Mouse (Mus musculus) cortical plate, adult 2 months (tissue): ENCODE data around the gene Nacc2. TPM values are rescaled to one million over a fixed set of nuclear protein-coding genes. Genes with fewer than 3 reads are reported as not detected.

Source experiments
- H3K27ac ChIP-seq: fragments of 200-500 bp; 2 replicates; pipeline ENCODE4 v1.5.1; 2012; ENCODE audit warnings: low read length, control low read depth, inconsistent platforms; ENCODE audit not compliant: insufficient read depth
- H3K4me1 ChIP-seq: fragments of 200-500 bp; 2 replicates; pipeline ENCODE4 v1.6.1; 2011; ENCODE audit warnings: low read length; ENCODE audit not compliant: control insufficient read depth, insufficient read depth
- H3K4me3 ChIP-seq: fragments of 200-500 bp; 2 replicates; pipeline ENCODE4 v1.5.1; 2011; ENCODE audit warnings: mild to moderate bottlenecking, low read length, control low read depth; ENCODE audit not compliant: insufficient read depth
- CTCF ChIP-seq: fragments of 200-500 bp; IDR thresholded peaks from 2 replicates; pipeline ENCODE4 v1.5.1; 2011; ENCODE audit warnings: mild to moderate bottlenecking, control low read depth, low read length; ENCODE audit not compliant: insufficient read depth; ENCODE audit errors: extremely low read depth
- POLR2A ChIP-seq: fragments of 200-500 bp; IDR thresholded peaks from 2 replicates; pipeline ENCODE4 v1.6.1; 2011; ENCODE audit warnings: mild to moderate bottlenecking, low read length, control low read depth; ENCODE audit not compliant: insufficient read depth; ENCODE audit errors: extremely low read depth
- polyA plus RNA-seq: library from polyadenylated mRNA; depleted of rRNA; stranded (reverse); fragments of >200 nt; gene quantifications from 2 replicates; pipeline ENCODE4 v1.2.3, GENCODE M21; 2012

The Nacc2 gene
- polyA plus RNA-seq, 1 experiment = 53.6 TPM

GRCm38 (mm10) chr2:26057053-26057452 is 66.0 kb downstream of the Nacc2 start:
- Histone ChIP-seq H3K4me1 (0 out of 2 replicates have a peak, but pooled peaks cover 3% of the 10 kb centered on the region), H3K27ac (no peak overlapping the region), H3K4me3 (no peak overlapping the region)
- TF ChIP-seq CTCF (no peak), POLR2A (no peak)

GRCm38 (mm10) chr2:26056226-26056625 is 66.8 kb downstream of the Nacc2 start:
- Histone ChIP-seq H3K4me1 (0 out of 2 replicates have a peak, but pooled peaks cover under 1% of the 10 kb centered on the region), H3K27ac (no peak overlapping the region), H3K4me3 (no peak overlapping the region)
- no peak for TF ChIP-seq CTCF
- no peak for TF ChIP-seq POLR2A

- H3K4me3 ChIP-seq = no peak overlapping the region
- no peak for TF ChIP-seq POLR2A
- no peak for TF ChIP-seq CTCF
- no peak overlapping the region for H3K27ac ChIP-seq
These were observed 67.3 kb downstream of the Nacc2 start for GRCm38 (mm10) chr2:26055747-26056102.

DNA sequence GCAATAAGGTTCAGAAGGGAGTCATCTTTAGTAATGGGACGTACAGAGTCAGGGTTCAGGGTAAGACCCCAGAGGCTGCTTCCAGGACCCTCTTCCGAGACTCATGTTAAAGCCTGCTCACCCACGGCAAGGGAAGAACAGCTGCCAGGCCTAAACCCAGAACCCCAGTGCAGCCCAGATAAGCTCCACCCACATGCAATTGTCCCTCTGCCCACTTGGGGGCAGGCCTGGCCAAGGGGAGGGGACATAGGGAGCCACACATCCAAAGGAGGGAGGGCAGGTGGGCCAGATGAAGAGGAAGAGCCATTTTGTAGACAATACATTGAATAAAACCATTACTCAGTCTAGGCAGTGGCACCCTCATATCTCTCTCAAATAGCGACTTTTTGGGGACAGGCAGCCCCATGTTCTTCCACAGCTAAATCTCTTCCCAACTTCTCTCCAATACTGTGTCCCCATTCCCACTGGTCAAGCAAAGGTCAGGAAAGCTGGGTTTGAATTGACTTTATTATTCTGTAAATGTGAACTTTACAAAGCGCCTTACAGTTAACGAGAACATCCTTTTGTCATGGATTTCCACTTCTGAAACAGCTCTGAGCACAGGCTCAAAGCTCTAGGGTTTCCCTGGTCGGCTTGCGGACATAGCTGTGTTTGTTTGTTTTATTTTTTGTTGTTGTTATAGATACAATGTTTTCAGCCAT is 67.8 kb downstream of the Nacc2 start:
- Histone ChIP-seq H3K27ac (no peak overlapping the region), H3K4me1 (no peaks in the 10 kb centered on the region), H3K4me3 (no peak overlapping the region)
- peak; percentile 92 for TF ChIP-seq CTCF
- TF ChIP-seq POLR2A = no peak

More at GRCm38 (mm10) chr2:26055747-26056102, 67.3 kb downstream of the Nacc2 start:
- no peaks in the 10 kb centered on the region for H3K4me1 ChIP-seq

DNA sequence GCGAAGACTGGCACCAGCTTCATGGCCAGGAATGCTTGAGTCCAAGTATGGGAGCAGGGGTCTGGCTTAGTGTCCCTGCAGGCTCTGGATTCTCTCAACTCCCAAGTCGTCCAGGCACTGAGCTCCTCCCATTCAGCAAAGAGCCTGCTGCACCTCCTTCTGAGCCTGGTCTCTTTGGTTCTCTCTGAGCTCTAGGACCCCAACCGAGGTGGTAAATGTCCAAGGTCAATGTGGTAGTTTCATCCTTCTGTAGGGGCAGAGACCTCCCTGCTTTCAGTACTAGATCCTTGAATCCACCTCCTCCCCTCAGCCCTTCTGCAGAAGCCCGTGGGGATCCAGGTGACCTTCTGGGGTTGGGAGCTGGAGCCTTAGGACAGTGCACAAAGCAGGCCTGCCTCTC is 70.2 kb downstream of the Nacc2 start:
- H3K4me1 ChIP-seq = no peaks in the 10 kb centered on the region
- no peak overlapping the region for H3K4me3 ChIP-seq
- no peak for TF ChIP-seq CTCF
- no peak for TF ChIP-seq POLR2A
- H3K27ac ChIP-seq = no peak overlapping the region

DNA sequence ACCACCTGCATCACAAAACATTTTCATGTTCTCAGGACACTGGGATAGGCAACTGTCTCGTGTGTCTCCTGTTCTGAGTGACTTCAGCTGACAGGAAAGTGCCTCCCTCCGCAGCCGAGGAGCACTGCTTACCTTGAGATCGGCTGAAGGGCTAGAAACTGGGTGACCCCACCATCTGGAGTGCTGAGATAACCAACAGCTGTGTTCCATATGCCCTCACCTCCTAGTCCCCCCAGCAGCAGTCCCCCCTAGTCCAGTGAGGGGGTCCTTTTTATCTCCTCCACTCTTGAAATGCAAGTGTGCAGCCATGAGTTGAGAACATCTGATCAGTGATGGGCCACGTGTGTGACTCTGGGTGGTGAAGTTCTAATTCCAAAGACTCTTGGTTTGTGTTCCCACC is 74.2 kb downstream of the Nacc2 start:
- H3K4me3 ChIP-seq = no peak overlapping the region
- TF ChIP-seq CTCF (no peak), POLR2A (no peak)

GRCm38 (mm10) chr2:26044216-26044615 is 78.8 kb downstream of the Nacc2 start:
- TF ChIP-seq CTCF (no peak), POLR2A (no peak)
- no peaks in the 10 kb centered on the region for H3K4me1 ChIP-seq
- no peak overlapping the region for H3K27ac ChIP-seq
- no peak overlapping the region for H3K4me3 ChIP-seq

More for the DNA sequence above, 74.2 kb downstream of the Nacc2 start:
- no peak overlapping the region for H3K27ac ChIP-seq
- no peaks in the 10 kb centered on the region for H3K4me1 ChIP-seq

DNA sequence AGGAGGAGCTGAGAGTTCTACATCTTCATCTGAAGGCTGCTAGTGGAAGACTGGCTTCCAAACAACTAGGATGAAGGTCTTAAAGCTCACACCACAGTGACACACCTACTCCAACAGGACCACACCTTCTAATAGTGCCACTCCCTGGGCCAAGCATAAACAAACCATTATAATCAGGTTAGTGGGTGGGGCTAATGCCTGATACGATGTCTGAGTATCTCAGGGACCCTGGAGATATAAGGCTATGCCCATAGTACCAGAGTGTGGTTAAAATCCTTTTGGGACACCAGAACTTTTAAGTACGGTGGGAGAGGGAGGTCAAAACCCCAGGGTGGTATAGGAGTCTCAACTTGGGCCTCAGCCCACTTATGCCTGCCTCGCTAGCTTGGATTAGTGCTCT is 80.4 kb downstream of the Nacc2 start:
- H3K27ac ChIP-seq = no peak overlapping the region
- no peaks in the 10 kb centered on the region for H3K4me1 ChIP-seq
- TF ChIP-seq CTCF (no peak), POLR2A (no peak)
- H3K4me3 ChIP-seq = no peak overlapping the region

GRCm38 (mm10) chr2:26041163-26041810 is 81.7 kb downstream of the Nacc2 start:
- no peaks in the 10 kb centered on the region for H3K4me1 ChIP-seq
- no peak for TF ChIP-seq POLR2A
- TF ChIP-seq CTCF = no peak
- H3K4me3 ChIP-seq = no peak overlapping the region
- H3K27ac ChIP-seq = no peak overlapping the region

GRCm38 (mm10) chr2:26039951-26040350 is 83.1 kb downstream of the Nacc2 start:
- TF ChIP-seq POLR2A = no peak
- no peak for TF ChIP-seq CTCF
- Histone ChIP-seq H3K27ac (no peak overlapping the region), H3K4me3 (no peak overlapping the region), H3K4me1 (no peaks in the 10 kb centered on the region)

GRCm38 (mm10) chr2:26037386-26037785 is 85.6 kb downstream of the Nacc2 start:
- Histone ChIP-seq H3K4me1 (no peaks in the 10 kb centered on the region), H3K4me3 (no peak overlapping the region), H3K27ac (no peak overlapping the region)
- TF ChIP-seq POLR2A = no peak
- no peak for TF ChIP-seq CTCF
